Mouse (Mus musculus) MEL-GATA-1-ER (cell line): Measurements from ENCODE around the gene Smyd3.
A peak's percentile ranks its signal among the peaks of the same experiment; 100 is the strongest.

ENCODE experiments used
- DNase-seq: peaks from one replicate; pipeline ENCODE4 v3.0.0-alpha.2; 2012; ENCODE audit warnings: low read depth; ENCODE audit errors: extremely low read depth

Smyd3 gene

GRCm38 (mm10) chr1:179122476-179123229 is 395.2 kb downstream of the Smyd3 start:
- DNase-seq = peak; percentile 9

- DNase-seq = no peak
These were observed 397.4 kb downstream of the Smyd3 start for GRCm38 (mm10) chr1:179120217-179120966.

DNA sequence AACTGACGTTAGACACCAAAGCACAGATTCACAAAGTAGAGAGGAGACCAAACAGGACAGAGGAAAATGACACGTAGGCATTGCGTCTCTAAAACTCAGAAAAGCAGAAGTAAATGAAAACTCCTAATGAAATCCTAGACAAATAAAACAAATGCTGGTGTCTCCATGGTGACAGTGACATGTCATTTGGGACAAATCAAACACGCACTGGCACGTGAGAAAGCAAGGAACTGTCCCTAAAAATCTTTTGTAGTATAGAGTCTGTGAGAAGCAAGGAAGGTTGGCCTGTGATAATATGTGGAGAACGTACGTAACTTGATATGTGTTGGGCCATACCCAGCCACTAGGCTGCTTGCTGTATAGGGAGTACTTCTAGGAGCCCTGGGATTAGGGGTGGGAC is 399.2 kb downstream of the Smyd3 start:
- no peak for DNase-seq

- DNase-seq = peak; percentile 66
These were observed 400.8 kb downstream of the Smyd3 start for GRCm38 (mm10) chr1:179116729-179117663.

DNA sequence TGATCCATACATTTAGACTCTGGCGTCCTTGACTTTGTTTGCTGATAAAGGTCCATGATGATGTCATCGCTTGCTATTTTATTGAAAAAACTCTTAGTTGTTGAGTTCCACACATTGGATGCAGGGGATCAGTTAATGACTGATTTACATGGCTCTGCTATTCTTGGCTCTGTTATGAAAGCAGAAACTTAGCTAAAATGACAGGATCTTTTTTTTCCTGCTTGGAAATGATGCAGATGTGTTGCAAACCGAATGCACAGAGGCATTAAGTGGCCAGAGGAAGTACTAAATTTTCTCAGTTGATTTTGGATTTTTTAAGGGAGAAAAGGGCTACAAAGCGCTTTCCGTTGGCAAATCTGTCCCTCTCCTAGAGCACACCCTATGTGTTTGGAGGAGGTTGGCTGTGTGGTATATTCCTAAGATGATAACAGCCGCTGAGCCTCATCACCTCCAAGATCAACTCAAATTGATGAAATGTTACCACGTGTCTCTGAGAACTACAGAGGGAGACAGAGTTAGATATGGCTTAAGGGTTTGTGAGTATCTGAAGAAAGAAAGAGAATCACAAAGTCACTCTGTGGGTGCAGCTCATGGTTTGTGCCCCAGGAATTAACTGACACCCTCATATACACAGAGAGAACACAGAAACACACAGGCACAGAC is 402.9 kb downstream of the Smyd3 start:
- no peak for DNase-seq

- DNase-seq = no peak
These were observed 403.5 kb downstream of the Smyd3 start for GRCm38 (mm10) chr1:179114385-179114784.

- DNase-seq = no peak
These were observed 409.1 kb downstream of the Smyd3 start for GRCm38 (mm10) chr1:179108759-179109158.

- DNase-seq = no peak
These were observed 409.8 kb downstream of the Smyd3 start for GRCm38 (mm10) chr1:179107761-179108694.

- DNase-seq = no peak
These were observed 410.6 kb downstream of the Smyd3 start for GRCm38 (mm10) chr1:179107211-179107610.

GRCm38 (mm10) chr1:179106702-179107145 is 411.1 kb downstream of the Smyd3 start:
- DNase-seq = no peak

DNA sequence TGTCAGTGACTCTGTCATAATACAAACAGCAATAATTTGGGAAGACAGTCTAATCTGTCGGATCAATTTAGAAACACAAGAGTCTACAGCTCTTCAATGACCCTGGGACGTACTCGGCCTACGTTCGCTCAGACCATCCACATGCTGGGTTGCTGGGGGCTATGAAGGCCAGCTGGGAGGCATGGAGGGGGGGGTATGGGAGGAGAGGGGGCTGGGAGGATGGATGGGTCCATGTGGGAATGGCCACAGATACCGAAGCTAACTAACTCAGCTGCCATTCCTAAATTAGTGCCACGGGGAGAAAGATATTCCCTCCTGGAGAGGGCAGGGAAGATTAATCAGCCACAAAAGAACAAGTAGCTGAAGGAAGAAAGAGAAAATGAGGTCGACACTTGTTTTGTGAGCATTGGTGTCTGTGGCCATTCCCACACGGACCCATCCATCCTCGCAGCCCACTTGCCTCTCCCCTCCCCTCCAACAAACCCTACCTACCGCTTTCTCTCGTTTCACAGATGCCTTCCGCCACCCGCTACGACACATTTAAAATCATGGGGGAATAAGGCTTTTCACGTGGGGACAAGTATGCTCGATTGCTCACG is 411.6 kb downstream of the Smyd3 start:
- no peak for DNase-seq

DNA sequence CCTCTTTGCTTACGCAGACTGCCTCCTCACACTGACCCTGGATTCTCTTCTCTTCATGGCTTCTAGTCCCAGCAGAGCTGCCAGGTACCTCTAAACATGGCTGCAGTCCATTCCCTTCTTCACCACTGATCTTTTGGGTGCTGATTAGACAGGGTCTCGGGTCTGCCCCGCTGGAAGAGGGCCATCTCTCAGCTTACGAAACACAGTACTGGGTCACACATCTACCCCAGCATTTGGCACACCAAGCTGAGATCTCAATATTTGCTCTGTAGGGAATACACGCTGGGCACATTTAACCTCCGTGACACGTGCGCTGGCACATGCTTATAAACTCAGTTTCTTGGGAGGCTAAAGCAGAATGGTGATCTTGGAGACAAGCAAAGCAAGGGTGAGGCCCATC is 413.4 kb downstream of the Smyd3 start:
- DNase-seq = no peak

DNA sequence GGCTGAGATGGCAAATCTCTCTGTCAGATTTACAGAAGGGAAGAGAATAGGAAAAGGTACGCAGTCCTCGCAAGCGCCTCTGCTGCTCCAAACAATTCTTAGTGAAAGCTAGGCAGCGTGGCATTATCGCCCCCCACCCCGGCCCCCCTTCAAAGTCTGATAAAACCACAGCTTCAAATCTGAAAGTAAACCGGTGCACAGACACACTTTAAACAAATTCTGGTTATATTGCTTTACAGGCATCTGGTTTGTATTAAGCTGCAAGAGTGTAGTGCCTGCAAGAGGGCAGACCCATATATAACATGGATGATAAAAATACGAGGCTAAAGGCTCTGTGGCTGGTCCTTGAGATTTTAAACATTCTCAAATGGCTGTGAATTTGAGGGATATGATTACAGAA is 420.8 kb downstream of the Smyd3 start:
- no peak for DNase-seq

DNA sequence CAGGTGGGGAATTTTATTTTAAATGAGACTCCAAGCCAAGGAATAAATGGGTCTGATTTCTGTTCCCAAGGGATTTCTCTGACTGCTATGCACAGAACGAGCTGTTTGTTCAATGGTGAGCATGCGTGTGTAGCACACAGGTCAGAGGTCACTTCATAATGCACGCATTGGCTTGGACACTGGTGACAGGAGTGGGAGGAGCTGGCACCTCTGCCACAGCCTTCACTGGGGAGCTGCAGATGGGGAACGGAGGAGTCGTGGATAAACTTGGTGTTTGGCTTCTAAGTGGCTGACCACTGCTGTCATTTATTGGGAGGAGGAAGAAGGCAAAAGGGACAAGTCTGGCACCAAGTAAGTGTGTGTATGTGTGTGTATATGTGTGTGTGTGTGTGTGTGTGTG is 421.5 kb downstream of the Smyd3 start:
- DNase-seq = no peak

DNA sequence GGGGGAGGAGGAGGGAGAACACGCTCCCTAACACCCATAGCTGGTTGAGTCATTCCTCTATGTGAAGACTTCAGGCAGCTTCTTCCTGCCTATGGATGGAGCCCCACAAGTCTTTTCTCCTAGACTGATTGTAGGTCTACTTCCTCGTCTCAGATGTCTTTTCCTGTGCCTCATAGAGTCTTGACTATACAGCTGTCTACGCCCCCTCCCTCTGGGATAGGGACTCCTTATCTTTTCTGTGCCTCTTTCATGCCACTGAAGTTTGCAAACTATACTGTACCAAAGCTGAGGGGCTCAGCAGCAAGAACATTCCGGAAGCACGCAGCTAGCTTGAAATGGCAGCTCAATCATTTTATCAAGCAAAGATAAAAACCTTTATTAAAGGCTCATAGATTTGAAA is 428.7 kb downstream of the Smyd3 start:
- no peak for DNase-seq

DNA sequence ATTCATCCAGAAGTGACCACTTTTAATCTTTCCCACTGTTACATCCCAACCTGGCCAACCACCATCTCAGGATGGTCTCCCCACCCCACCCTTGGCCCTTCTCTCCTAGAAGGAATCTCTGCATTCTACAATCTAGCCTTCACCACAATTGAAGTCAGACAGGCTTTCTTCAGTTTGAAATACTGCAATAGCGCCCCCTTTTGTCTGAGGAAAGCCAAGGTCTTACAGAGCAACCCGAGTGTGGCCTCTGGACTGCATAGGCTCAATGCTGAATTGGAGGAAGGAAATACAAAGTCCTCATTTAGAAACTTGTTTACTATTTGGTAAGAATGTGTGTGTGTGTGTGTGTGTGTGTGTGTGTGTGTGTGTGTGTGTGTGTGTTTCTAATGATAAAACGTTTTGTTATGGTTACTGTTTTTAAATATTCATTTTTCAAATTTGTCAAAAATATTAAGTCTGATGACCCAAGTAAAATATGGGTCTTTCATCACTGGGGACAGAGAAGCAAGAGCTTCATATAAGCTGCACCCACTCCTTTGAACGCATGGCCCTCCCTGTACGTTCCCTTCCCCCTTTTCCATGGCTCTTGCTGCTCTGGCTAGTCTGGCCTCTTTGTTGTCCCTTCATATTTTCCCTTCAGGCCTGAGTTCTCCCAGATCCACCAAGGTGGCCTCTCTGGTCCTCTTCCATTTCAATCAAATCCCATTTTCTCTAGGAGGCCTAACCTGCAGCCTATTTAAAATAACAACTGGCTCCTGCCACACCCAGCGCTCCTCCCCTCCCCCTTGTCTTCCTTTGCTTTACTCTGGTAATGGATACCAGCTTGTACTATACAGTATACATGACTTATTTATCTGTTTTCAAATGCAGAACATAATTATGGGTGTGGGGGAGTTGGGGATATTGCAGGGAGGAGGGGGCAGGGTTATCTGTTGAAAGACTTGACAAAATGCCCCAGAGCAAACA is 430.5 kb downstream of the Smyd3 start:
- DNase-seq = peak; percentile 27

DNA sequence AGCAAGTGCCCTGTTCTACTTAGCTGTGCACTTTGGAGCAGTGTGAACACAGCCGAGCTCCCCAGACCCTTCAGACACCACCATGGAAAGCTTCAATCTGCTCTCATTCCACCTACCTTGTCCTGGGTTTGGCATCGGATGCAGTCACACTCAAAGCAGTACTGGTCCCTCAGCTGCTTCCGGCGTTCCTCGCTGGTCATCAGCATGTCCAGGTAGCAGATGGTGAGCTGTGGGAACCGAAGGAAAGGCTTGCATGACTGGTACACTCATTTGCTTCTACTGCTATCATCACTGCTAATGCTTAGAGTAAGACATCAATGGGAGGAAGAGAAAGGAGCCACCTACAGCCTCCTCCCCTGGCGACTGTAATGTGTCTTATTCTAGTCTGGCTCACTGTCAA is 431.6 kb downstream of the Smyd3 start:
- no peak for DNase-seq

DNA sequence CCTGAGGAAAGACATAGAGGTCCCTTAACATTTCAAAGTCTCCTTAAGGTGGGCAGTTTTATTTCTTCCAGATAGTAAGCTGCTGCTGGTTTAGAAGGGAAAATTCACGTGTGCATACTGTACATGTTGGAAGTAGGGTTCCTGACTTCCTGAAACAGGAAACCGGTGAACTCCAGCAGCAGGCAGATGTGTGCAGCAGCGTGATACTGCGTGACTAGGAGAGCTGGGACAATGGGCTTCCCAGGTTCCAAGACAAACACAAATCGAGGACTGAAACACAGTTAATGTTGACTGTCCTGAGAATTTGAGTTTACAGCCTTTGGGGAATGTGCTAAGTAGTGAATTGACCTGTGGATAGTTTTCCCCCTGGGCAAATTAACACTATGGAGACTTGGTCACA is 434.7 kb downstream of the Smyd3 start:
- DNase-seq = no peak
